Mouse (Mus musculus) bone marrow macrophage, adult 2 months (primary cell): ENCODE measurements around the gene Apbb1ip.

ENCODE experiments used
- CTCF ChIP-seq: IDR thresholded peaks from 2 replicates; pipeline ENCODE4 v1.5.1; 2012; ENCODE audit warnings: low read depth, mild to moderate bottlenecking, low read length, moderate library complexity
- POLR2A ChIP-seq: IDR thresholded peaks from 2 replicates; pipeline ENCODE4 v1.6.1; 2012; ENCODE audit warnings: mild to moderate bottlenecking, low read depth, low read length, borderline replicate concordance

DNA sequence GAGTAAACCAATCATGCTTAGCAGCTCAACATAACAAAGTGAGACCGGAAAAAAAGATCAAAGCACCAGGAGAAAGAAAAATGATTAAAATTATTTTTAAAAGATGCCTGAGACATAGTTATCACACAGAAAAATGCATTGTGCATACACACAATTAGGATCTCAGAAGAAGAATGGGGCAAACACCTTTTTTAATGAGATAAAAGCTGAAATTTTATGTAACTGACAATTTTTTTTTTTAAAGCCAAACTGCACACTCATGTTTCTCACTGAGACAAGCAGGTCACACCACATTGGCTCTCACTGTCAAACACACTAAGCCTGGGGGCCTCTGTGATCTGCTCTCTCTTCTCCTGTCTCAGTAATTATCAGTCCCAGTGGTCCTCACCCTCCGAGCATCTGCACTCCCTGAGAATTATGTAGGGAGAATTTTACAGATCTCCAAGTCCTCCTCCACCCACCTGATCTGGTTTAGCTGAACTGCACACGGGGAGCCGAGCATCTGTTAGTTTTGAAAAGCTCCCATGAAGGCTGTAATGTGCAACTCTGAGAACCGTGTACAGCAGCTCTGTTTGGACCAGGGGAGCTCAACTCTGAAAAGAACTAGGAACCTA is 9.0 kb upstream of the Apbb1ip start:
- TF ChIP-seq CTCF: no peak
- no peak for TF ChIP-seq POLR2A
